Mouse (Mus musculus) hindbrain, embryonic 10.5 days (tissue): ENCODE measurements around the gene Chchd10. TPM values are rescaled to one million over a fixed set of nuclear protein-coding genes. Genes with fewer than 3 reads are reported as not detected.

Experiments used
- DNase-seq: peaks from one replicate; pipeline ENCODE4 v3.0.0-alpha.2; 2017; ENCODE audit warnings: low spot score
- H3K27ac ChIP-seq: fragments of 300-500 bp; sonication (generic); 2 replicates; pipeline ENCODE4 v1.5.1; 2016; ENCODE audit warnings: mild to moderate bottlenecking, moderate library complexity
- H3K27me3 ChIP-seq: fragments of 300-500 bp; sonication (generic); 2 replicates; pipeline ENCODE4 v1.6.1; 2016; ENCODE audit warnings: mild to moderate bottlenecking; ENCODE audit not compliant: poor library complexity, insufficient read depth, severe bottlenecking
- H3K36me3 ChIP-seq: fragments of 300-500 bp; sonication (generic); 2 replicates; pipeline ENCODE4 v1.6.1; 2016; ENCODE audit warnings: mild to moderate bottlenecking, moderate library complexity
- H3K4me1 ChIP-seq: fragments of 300-500 bp; sonication (generic); replicated peaks from 2 replicates; pipeline ENCODE4 v1.6.1; 2016; ENCODE audit warnings: mild to moderate bottlenecking
- H3K4me3 ChIP-seq: fragments of 300-500 bp; sonication (generic); 2 replicates; pipeline ENCODE4 v1.5.1; 2016; ENCODE audit warnings: mild to moderate bottlenecking, moderate library complexity
- H3K9me3 ChIP-seq: fragments of 300-500 bp; sonication (generic); 2 replicates; pipeline ENCODE4 v1.6.1; 2016; ENCODE audit warnings: mild to moderate bottlenecking, moderate library complexity
- WGBS: fragments of 180-500 bp; shearing (Covaris S2); methylation state at CpG from one replicate; pipeline ENCODE4 v1.1.7; 2016; 5-methylcytosine and 5-hydroxymethylcytosine counted together
- polyA plus RNA-seq: library from polyadenylated mRNA; unstranded; fragments of >200 nt; fragmentation: Nextera tagmentation; extraction: Ambion mirVana; gene quantifications from 2 replicates; pipeline ENCODE4 v1.2.1, GENCODE M21; 2016

Gene Chchd10
- polyA plus RNA-seq, 1 experiment from 2014 or later: 13.1 TPM

GRCm38 (mm10) chr10:75932081-75932678 lies 750 bp upstream of the Chchd10 start:
- Histone ChIP-seq H3K27ac (peak overlapping the region; percentile 91), H3K4me1 (peaks cover 49% of the 10 kb centered on the region), H3K27me3 (peaks cover 84% of the 10 kb centered on the region), H3K9me3 (no peaks in the 10 kb centered on the region), H3K4me3 (peak overlapping the region; percentile 70), H3K36me3 (peaks cover 9% of the 10 kb centered on the region; the same call in 1 of the 2 replicates)
- peak; percentile 78 for DNase-seq
- 1% methylated on average over 44 of the region's 44 CpGs for WGBS

GRCm38 (mm10) chr10:75934991-75935390 lies 2.1 kb downstream of the Chchd10 start:
- 84% methylated on average over 1 of the region's 1 CpGs for WGBS
- Histone ChIP-seq H3K9me3 (no peaks in the 10 kb centered on the region), H3K27me3 (peaks cover 97% of the 10 kb centered on the region), H3K4me1 (peaks cover 67% of the 10 kb centered on the region), H3K27ac (no peak overlapping the region), H3K36me3 (no peaks in the 10 kb centered on the region), H3K4me3 (peak overlapping the region; percentile 64)
- DNase-seq: no peak

GRCm38 (mm10) chr10:75935680-75936541 lies 3.0 kb downstream of the Chchd10 start, which contains the start of gene Mmp11:
Gene Mmp11 (minus strand): TSS chr10:75936496.
- H3K36me3 ChIP-seq: no peaks in the 10 kb centered on the region
- peaks cover 68% of the 10 kb centered on the region for H3K4me1 ChIP-seq
- peak within 1 kb of the TSS; percentile 64 for H3K4me3 ChIP-seq
- H3K9me3 ChIP-seq: no peaks in the 10 kb centered on the region
- peak within 1 kb of the TSS; percentile 60; the same call in 1 of the 2 replicates for H3K27ac ChIP-seq
- 1% methylated on average over 50 of the region's 51 CpGs for WGBS
- peaks cover 97% of the 10 kb centered on the region for H3K27me3 ChIP-seq
- DNase-seq: peak; percentile 74

- Histone ChIP-seq H3K9me3 (no peaks in the 10 kb centered on the region), H3K27me3 (peaks cover 85% of the 10 kb centered on the region), H3K27ac (no peak overlapping the region; the same call in 1 of the 2 replicates), H3K4me1 (peaks cover 63% of the 10 kb centered on the region), H3K36me3 (no peaks in the 10 kb centered on the region), H3K4me3 (peak overlapping the region; percentile 13; the same call in 1 of the 2 replicates)
- no peak for DNase-seq
- WGBS: 32% methylated on average over 18 of the region's 18 CpGs
Observed at GRCm38 (mm10) chr10:75936909-75937667, 4.2 kb downstream of the Chchd10 start.

- H3K27me3 ChIP-seq: peaks cover 76% of the 10 kb centered on the region
- H3K9me3 ChIP-seq: no peaks in the 10 kb centered on the region
- peaks cover 56% of the 10 kb centered on the region for H3K4me1 ChIP-seq
- no peak overlapping the region for H3K27ac ChIP-seq
- no peaks in the 10 kb centered on the region for H3K36me3 ChIP-seq
- no peak overlapping the region for H3K4me3 ChIP-seq
- DNase-seq: no peak
- 48% methylated on average over 10 of the region's 10 CpGs for WGBS
Observed at GRCm38 (mm10) chr10:75937851-75938643, 5.1 kb downstream of the Chchd10 start.

- no peak overlapping the region for H3K4me3 ChIP-seq
- peak overlapping the region; percentile 1; the same call in 1 of the 2 replicates for H3K27ac ChIP-seq
- peaks cover 66% of the 10 kb centered on the region for H3K4me1 ChIP-seq
- peaks cover 59% of the 10 kb centered on the region for H3K27me3 ChIP-seq
- no peak for DNase-seq
- no peaks in the 10 kb centered on the region for H3K9me3 ChIP-seq
- H3K36me3 ChIP-seq: no peaks in the 10 kb centered on the region
- WGBS: 29% methylated on average over 9 of the region's 9 CpGs
Observed at GRCm38 (mm10) chr10:75939481-75940234, 6.7 kb downstream of the Chchd10 start.

GRCm38 (mm10) chr10:75940520-75940919 lies 7.6 kb downstream of the Chchd10 start, which contains the start of gene Gm867:
Gene Gm867 (minus strand): TSS chr10:75940672.
- no peaks in the 10 kb centered on the region for H3K36me3 ChIP-seq
- peaks cover 51% of the 10 kb centered on the region for H3K27me3 ChIP-seq
- no peak within 1 kb of the TSS for H3K4me3 ChIP-seq
- no peak for DNase-seq
- H3K9me3 ChIP-seq: no peaks in the 10 kb centered on the region
- peaks cover 60% of the 10 kb centered on the region for H3K4me1 ChIP-seq
- WGBS: 78% methylated on average over 5 of the region's 5 CpGs
- peak within 1 kb of the TSS; percentile 37 for H3K27ac ChIP-seq

GRCm38 (mm10) chr10:75941042-75941824 lies 8.3 kb downstream of the Chchd10 start:
- Histone ChIP-seq H3K27ac (0 out of 2 replicates have a peak overlapping the region, but pooled peaks have one; percentile 37), H3K9me3 (no peaks in the 10 kb centered on the region), H3K27me3 (peaks cover 44% of the 10 kb centered on the region), H3K4me3 (no peak overlapping the region), H3K36me3 (no peaks in the 10 kb centered on the region), H3K4me1 (peaks cover 53% of the 10 kb centered on the region)
- 68% methylated on average over 9 of the region's 9 CpGs for WGBS
- no peak for DNase-seq

- WGBS: 80% methylated on average over 15 of the region's 15 CpGs
- Histone ChIP-seq H3K9me3 (no peaks in the 10 kb centered on the region), H3K4me1 (peaks cover 43% of the 10 kb centered on the region), H3K36me3 (no peaks in the 10 kb centered on the region), H3K27ac (peak within 1 kb of the TSS; percentile 50), H3K27me3 (peaks cover 31% of the 10 kb centered on the region), H3K4me3 (no peak within 1 kb of the TSS)
- no peak for DNase-seq
Observed at GRCm38 (mm10) chr10:75942736-75943477, 10.0 kb downstream of the Chchd10 start, which contains the start of gene Vpreb3. Gene Vpreb3 (plus strand): TSS chr10:75943057.

- Histone ChIP-seq H3K36me3 (no peaks in the 10 kb centered on the region), H3K27me3 (peaks cover 33% of the 10 kb centered on the region), H3K9me3 (no peaks in the 10 kb centered on the region), H3K4me1 (peaks cover 40% of the 10 kb centered on the region), H3K27ac (peak overlapping the region; percentile 50), H3K4me3 (no peak overlapping the region)
- no peak for DNase-seq
- WGBS: 26% methylated on average over 11 of the region's 11 CpGs
Observed at GRCm38 (mm10) chr10:75944066-75944772, 11.3 kb downstream of the Chchd10 start.
